Mouse (Mus musculus): ENCODE data around the gene Srrm4. TPM values are rescaled to one million over a fixed set of nuclear protein-coding genes. Genes with fewer than 3 reads are reported as not detected.

The Srrm4 gene
- polyA plus RNA-seq, 1 experiment from 2014 or later = 0.09 TPM

DNA sequence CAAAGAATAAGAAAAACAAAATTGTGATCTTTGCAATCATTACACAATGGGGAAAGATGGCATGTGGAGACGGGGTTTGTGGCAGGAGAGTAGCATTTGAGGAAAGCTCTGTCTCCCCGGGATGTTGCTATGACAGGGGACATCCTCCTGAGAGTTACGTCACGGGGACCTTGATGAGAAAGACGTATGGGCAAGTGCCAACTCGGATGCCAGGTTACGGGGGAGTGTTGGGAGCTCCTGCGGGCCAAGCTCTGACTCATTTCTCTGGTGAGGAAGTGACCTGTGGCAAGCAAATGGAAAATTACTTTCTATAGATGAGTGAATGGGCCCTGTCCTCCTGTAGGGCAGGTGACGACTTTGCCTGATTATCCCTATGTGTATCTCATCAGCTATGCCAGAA is 26.0 kb downstream of the Srrm4 start:
- Histone ChIP-seq H3K9me3 (ENCODE audit: control insufficient read depth, low read length) (no peaks in the 10 kb centered on the region), H3K27me3 (ENCODE audit: control insufficient read depth, insufficient read depth, low read length) (no peaks in the 10 kb centered on the region), H3K4me3 (ENCODE audit: low read depth, low read length) (no peak overlapping the region), H3K4me1 (ENCODE audit: control insufficient read depth, insufficient read depth, low read length) (peaks cover 4% of the 10 kb centered on the region; the same call in 1 of the 2 replicates), H3K9ac (ENCODE audit: low read length) (no peak overlapping the region), H3K36me3 (ENCODE audit: control insufficient read depth, insufficient read depth, low read length) (no peaks in the 10 kb centered on the region), H3K4me2 (ENCODE audit: low read depth, severe bottlenecking) (no peak overlapping the region), H3K27ac (replicated peaks; ENCODE audit: low read depth, low read length) (no peak overlapping the region)
- no peak for DNase-seq (ENCODE audit: low spot score)
- 93% methylated on average over 9 of the region's 9 CpGs for WGBS
- no peak for ATAC-seq (ENCODE audit: insufficient number of reproducible peaks, low FRiP score, low TSS enrichment, low read depth)

DNA sequence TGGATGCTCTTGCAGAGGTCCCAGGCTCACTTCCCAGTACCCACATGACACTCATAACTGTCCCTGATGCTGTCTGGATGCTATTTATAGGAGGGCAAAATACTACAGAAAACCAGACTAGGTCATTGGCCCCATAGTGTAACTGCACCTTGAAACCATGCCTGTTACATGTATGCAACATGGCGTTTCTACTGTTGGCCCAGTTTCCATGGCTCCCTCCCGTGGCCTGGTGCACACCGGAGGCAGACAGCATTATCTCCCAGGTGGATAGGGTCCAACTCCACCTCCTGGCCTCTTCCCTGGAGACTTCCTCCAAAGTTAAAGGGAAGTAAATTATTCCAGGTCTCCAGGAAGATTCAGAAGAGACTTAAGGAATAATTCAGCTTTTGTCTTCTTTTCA is 27.2 kb downstream of the Srrm4 start:
- H3K4me1 ChIP-seq (ENCODE audit: control insufficient read depth, insufficient read depth, low read length) = peaks cover under 1% of the 10 kb centered on the region; the same call in 1 of the 2 replicates
- DNase-seq (ENCODE audit: low spot score) (no peak), ATAC-seq (ENCODE audit: insufficient number of reproducible peaks, low FRiP score, low TSS enrichment, low read depth) (no peak)
- H3K9me3 ChIP-seq (ENCODE audit: control insufficient read depth, low read length) = no peaks in the 10 kb centered on the region
- no peak overlapping the region for H3K9ac ChIP-seq (ENCODE audit: low read length)
- H3K27ac ChIP-seq (replicated peaks; ENCODE audit: low read depth, low read length) = no peak overlapping the region
- 87% methylated on average over 3 of the region's 3 CpGs for WGBS
- H3K4me3 ChIP-seq (ENCODE audit: low read depth, low read length) = no peak overlapping the region
- H3K36me3 ChIP-seq (ENCODE audit: control insufficient read depth, insufficient read depth, low read length) = no peaks in the 10 kb centered on the region
- H3K4me2 ChIP-seq (ENCODE audit: low read depth, severe bottlenecking) = no peak overlapping the region
- no peaks in the 10 kb centered on the region for H3K27me3 ChIP-seq (ENCODE audit: control insufficient read depth, insufficient read depth, low read length)

DNA sequence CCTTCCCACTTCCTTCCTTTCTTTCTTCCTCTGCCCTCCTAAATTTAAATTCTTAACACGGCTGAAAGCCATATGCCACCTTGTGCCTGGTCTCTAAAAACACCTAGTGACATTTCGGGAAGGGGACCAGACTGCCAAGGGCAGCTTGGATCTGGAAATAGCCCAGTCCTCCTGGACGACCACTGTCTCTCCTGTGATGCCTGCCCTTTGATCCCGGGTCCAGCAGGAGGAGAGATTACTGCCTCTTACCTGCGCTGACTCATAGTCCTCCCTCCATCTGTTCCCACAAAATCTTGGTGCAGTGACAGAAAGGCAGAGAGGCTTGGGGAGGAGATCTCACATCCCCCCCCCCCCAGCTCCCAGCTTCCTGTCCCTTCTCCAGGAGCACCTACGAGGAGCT is 27.9 kb downstream of the Srrm4 start:
- Histone ChIP-seq H3K27me3 (ENCODE audit: control insufficient read depth, insufficient read depth, low read length) (no peaks in the 10 kb centered on the region), H3K9ac (ENCODE audit: low read length) (no peak overlapping the region), H3K4me2 (ENCODE audit: low read depth, severe bottlenecking) (no peak overlapping the region), H3K9me3 (ENCODE audit: control insufficient read depth, low read length) (no peaks in the 10 kb centered on the region), H3K4me1 (ENCODE audit: control insufficient read depth, insufficient read depth, low read length) (no peaks in the 10 kb centered on the region), H3K36me3 (ENCODE audit: control insufficient read depth, insufficient read depth, low read length) (no peaks in the 10 kb centered on the region), H3K4me3 (ENCODE audit: low read depth, low read length) (no peak overlapping the region), H3K27ac (replicated peaks; ENCODE audit: low read depth, low read length) (no peak overlapping the region)
- no peak for ATAC-seq (ENCODE audit: insufficient number of reproducible peaks, low FRiP score, low TSS enrichment, low read depth)
- no peak for DNase-seq (ENCODE audit: low spot score)
- WGBS = 58% methylated on average over 6 of the region's 6 CpGs

DNA sequence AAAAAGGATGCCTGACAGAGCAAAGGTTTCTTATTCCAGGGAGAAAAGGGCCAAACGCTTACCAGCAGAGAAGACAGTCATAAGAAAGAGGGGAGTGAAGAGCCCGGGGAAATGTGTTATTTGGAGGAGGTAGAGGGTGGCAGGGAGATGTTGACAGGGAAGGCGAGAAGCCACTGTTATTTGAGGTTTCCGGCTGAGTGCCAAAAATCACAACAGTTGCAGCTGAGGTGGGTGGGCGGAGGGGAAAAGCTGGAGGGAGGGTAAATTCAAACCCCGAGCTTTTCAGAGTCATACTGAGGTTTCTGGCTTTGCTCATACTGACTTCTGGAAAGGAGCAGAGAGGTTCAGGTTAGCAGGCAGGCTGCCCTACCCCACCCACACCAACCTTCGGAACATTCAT is 32.5 kb downstream of the Srrm4 start:
- H3K27ac ChIP-seq (replicated peaks; ENCODE audit: low read depth, low read length) = no peak overlapping the region
- no peaks in the 10 kb centered on the region for H3K4me1 ChIP-seq (ENCODE audit: control insufficient read depth, insufficient read depth, low read length)
- H3K27me3 ChIP-seq (ENCODE audit: control insufficient read depth, insufficient read depth, low read length) = no peaks in the 10 kb centered on the region
- H3K9me3 ChIP-seq (ENCODE audit: control insufficient read depth, low read length) = no peaks in the 10 kb centered on the region
- no peaks in the 10 kb centered on the region for H3K36me3 ChIP-seq (ENCODE audit: control insufficient read depth, insufficient read depth, low read length)
- no peak for ATAC-seq (ENCODE audit: insufficient number of reproducible peaks, low FRiP score, low TSS enrichment, low read depth)
- DNase-seq (ENCODE audit: low spot score) = no peak
- H3K9ac ChIP-seq (ENCODE audit: low read length) = no peak overlapping the region
- H3K4me2 ChIP-seq (ENCODE audit: low read depth, severe bottlenecking) = no peak overlapping the region
- no peak overlapping the region for H3K4me3 ChIP-seq (ENCODE audit: low read depth, low read length)
- WGBS = 64% methylated on average over 7 of the region's 7 CpGs

DNA sequence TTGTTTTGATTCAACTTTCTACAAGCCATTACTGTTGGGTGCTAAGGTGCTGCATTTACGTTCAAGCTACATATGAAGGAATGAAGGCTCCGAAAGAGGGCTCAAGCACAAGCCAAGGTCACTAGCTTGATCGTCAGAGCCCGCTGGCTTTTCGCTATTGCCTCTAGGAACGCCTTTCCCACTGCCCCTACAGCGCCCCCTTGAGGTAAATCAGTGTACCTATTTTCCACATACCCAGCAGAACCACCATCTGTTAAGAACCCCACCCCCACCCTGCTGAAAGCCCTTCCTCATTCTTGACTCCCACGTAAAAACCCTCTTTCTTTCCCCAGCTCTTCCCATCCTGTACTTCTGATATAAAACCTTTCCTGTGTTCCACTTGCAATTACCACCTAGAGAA is 35.0 kb downstream of the Srrm4 start:
- Histone ChIP-seq H3K27ac (replicated peaks; ENCODE audit: low read depth, low read length) (no peak overlapping the region), H3K27me3 (ENCODE audit: control insufficient read depth, insufficient read depth, low read length) (no peaks in the 10 kb centered on the region), H3K4me3 (ENCODE audit: low read depth, low read length) (no peak overlapping the region), H3K4me1 (ENCODE audit: control insufficient read depth, insufficient read depth, low read length) (no peaks in the 10 kb centered on the region), H3K9ac (ENCODE audit: low read length) (no peak overlapping the region), H3K4me2 (ENCODE audit: low read depth, severe bottlenecking) (no peak overlapping the region), H3K36me3 (ENCODE audit: control insufficient read depth, insufficient read depth, low read length) (no peaks in the 10 kb centered on the region), H3K9me3 (ENCODE audit: control insufficient read depth, low read length) (no peaks in the 10 kb centered on the region)
- WGBS = 44% methylated on average over 8 of the region's 8 CpGs
- no peak for ATAC-seq (ENCODE audit: insufficient number of reproducible peaks, low FRiP score, low TSS enrichment, low read depth)
- DNase-seq (ENCODE audit: low spot score) = no peak

DNA sequence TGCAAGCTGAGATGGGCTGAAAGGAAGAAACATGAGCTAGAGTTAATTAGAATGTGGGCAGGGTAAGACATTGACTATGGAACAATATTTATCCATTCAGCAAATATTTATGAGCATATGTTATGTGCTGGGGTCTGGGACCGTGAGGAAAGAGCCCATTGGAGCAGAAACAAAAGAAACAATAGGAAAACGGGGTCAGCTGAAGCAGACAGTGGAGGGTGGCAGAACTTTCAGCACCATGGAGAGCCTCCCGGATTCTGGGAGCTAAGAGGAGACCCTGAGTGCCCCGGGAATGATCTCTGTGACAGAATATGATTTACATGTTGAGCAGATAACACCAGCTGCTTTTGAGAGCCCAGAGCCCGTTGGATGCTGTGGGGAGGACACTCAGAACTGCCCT is 37.7 kb downstream of the Srrm4 start:
- WGBS = 19% methylated on average over 5 of the region's 5 CpGs
- Histone ChIP-seq H3K27me3 (ENCODE audit: control insufficient read depth, insufficient read depth, low read length) (no peaks in the 10 kb centered on the region), H3K4me1 (ENCODE audit: control insufficient read depth, insufficient read depth, low read length) (no peaks in the 10 kb centered on the region), H3K27ac (replicated peaks; ENCODE audit: low read depth, low read length) (no peak overlapping the region), H3K9ac (ENCODE audit: low read length) (no peak overlapping the region), H3K4me3 (ENCODE audit: low read depth, low read length) (no peak overlapping the region), H3K9me3 (ENCODE audit: control insufficient read depth, low read length) (no peaks in the 10 kb centered on the region), H3K36me3 (ENCODE audit: control insufficient read depth, insufficient read depth, low read length) (no peaks in the 10 kb centered on the region), H3K4me2 (ENCODE audit: low read depth, severe bottlenecking) (no peak overlapping the region)
- DNase-seq (ENCODE audit: low spot score) = peak; percentile 75
- no peak for ATAC-seq (ENCODE audit: insufficient number of reproducible peaks, low FRiP score, low TSS enrichment, low read depth)

DNA sequence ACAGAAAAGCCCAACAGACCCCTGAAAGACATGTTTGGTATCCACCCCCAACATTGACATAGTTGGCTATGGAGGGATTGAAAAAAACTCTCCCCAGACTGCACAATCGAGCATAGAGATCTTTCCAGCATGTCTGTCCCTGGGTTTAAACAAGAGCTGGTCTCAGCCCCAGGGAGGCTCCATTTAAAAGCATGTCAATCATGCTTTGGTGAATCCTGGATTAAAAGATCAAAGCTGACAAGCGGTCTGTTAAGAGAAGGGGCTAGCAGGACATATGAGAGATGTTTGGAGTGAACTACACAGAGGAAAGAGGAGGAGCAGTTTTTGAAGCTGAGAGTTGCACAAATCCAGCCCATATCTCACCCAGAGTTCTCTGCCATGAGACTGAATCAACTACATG is 38.5 kb downstream of the Srrm4 start:
- Histone ChIP-seq H3K9me3 (ENCODE audit: control insufficient read depth, low read length) (no peaks in the 10 kb centered on the region), H3K4me3 (ENCODE audit: low read depth, low read length) (no peak overlapping the region), H3K4me2 (ENCODE audit: low read depth, severe bottlenecking) (no peak overlapping the region), H3K9ac (ENCODE audit: low read length) (no peak overlapping the region), H3K4me1 (ENCODE audit: control insufficient read depth, insufficient read depth, low read length) (no peaks in the 10 kb centered on the region), H3K27ac (replicated peaks; ENCODE audit: low read depth, low read length) (no peak overlapping the region), H3K27me3 (ENCODE audit: control insufficient read depth, insufficient read depth, low read length) (no peaks in the 10 kb centered on the region), H3K36me3 (ENCODE audit: control insufficient read depth, insufficient read depth, low read length) (no peaks in the 10 kb centered on the region)
- ATAC-seq (ENCODE audit: insufficient number of reproducible peaks, low FRiP score, low TSS enrichment, low read depth) = no peak
- no peak for DNase-seq (ENCODE audit: low spot score)
- WGBS = 62% methylated on average over 2 of the region's 2 CpGs

DNA sequence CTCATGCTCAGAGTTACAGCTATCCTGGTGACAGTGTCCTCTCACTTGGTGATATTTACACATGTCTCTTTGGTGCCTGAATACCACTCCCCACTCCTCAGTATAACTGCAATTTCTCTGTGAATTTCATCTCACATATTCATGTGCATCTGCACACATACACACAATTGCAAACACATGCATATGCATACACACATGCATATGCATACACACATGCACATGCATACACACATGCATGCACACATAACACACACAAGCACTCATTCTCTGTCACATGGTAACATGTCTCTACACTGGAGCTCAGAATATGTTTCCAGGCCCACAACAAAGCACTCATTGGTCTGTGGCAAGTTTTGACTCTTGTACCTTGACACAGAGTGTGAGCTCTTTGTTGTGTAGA is 39.0 kb downstream of the Srrm4 start:
- Histone ChIP-seq H3K4me2 (ENCODE audit: low read depth, severe bottlenecking) (no peak overlapping the region), H3K4me3 (ENCODE audit: low read depth, low read length) (no peak overlapping the region), H3K27me3 (ENCODE audit: control insufficient read depth, insufficient read depth, low read length) (no peaks in the 10 kb centered on the region), H3K27ac (replicated peaks; ENCODE audit: low read depth, low read length) (no peak overlapping the region), H3K9ac (ENCODE audit: low read length) (no peak overlapping the region), H3K36me3 (ENCODE audit: control insufficient read depth, insufficient read depth, low read length) (no peaks in the 10 kb centered on the region), H3K9me3 (ENCODE audit: control insufficient read depth, low read length) (no peaks in the 10 kb centered on the region), H3K4me1 (ENCODE audit: control insufficient read depth, insufficient read depth, low read length) (no peaks in the 10 kb centered on the region)
- DNase-seq (ENCODE audit: low spot score) = no peak
- ATAC-seq (ENCODE audit: insufficient number of reproducible peaks, low FRiP score, low TSS enrichment, low read depth) = no peak

DNA sequence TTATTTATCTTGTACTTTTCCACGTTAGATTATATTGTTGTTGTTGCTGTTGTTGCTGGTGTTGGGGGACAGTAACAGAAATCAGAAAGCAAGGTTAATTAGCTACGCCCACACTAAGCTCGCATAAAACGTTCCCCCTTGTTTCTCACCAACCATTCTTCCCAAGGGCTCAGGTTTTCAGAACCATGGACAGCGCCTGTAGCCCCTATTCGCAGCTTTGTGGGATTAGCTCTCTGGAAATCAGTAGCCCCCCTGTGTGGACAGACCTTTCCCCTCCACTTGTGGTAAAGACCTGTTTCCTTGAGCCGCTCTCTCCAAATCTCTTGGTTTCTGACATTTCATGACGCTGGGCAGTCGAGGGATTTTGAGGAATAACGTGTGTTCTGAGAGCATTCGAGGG is 45.9 kb downstream of the Srrm4 start:
- Histone ChIP-seq H3K9ac (ENCODE audit: low read length) (no peak overlapping the region), H3K4me3 (ENCODE audit: low read depth, low read length) (no peak overlapping the region), H3K9me3 (ENCODE audit: control insufficient read depth, low read length) (no peaks in the 10 kb centered on the region), H3K36me3 (ENCODE audit: control insufficient read depth, insufficient read depth, low read length) (no peaks in the 10 kb centered on the region), H3K4me2 (ENCODE audit: low read depth, severe bottlenecking) (no peak overlapping the region), H3K4me1 (ENCODE audit: control insufficient read depth, insufficient read depth, low read length) (no peaks in the 10 kb centered on the region), H3K27ac (replicated peaks; ENCODE audit: low read depth, low read length) (no peak overlapping the region), H3K27me3 (ENCODE audit: control insufficient read depth, insufficient read depth, low read length) (no peaks in the 10 kb centered on the region)
- WGBS = 38% methylated on average over 11 of the region's 11 CpGs
- DNase-seq (ENCODE audit: low spot score) = peak; percentile 77
- no peak for ATAC-seq (ENCODE audit: insufficient number of reproducible peaks, low FRiP score, low TSS enrichment, low read depth)
